Mouse (Mus musculus) embryonic facial prominence, embryonic 15.5 days (tissue): ENCODE data around the gene Btbd8. TPM values are rescaled to one million over a fixed set of nuclear protein-coding genes. Genes with fewer than 3 reads are reported as not detected.

Experiments
- ATAC-seq: fragments of 200-750 bp; cut with Nextera tagmentation; 2 replicates; pipeline ENCODE4 v1.8.0; 2017; ENCODE audit warnings: low read depth, moderate TSS enrichment; ENCODE audit not compliant: insufficient number of reproducible peaks, low FRiP score, low TSS enrichment
- H3K27ac ChIP-seq: fragments of 300-500 bp; sonication (generic); replicated peaks from 2 replicates; pipeline ENCODE4 v1.5.1; 2015; ENCODE audit warnings: mild to moderate bottlenecking, inconsistent platforms
- H3K27me3 ChIP-seq: fragments of 300-500 bp; sonication (generic); 2 replicates; pipeline ENCODE4 v1.6.1; 2015; ENCODE audit warnings: inconsistent platforms
- H3K36me3 ChIP-seq: fragments of 300-500 bp; sonication (generic); 2 replicates; pipeline ENCODE4 v1.6.1; 2015; ENCODE audit warnings: mild to moderate bottlenecking, inconsistent platforms
- H3K4me1 ChIP-seq: fragments of 300-500 bp; sonication (generic); 2 replicates; pipeline ENCODE4 v1.6.1; 2015; ENCODE audit warnings: inconsistent platforms
- H3K4me2 ChIP-seq: fragments of 300-500 bp; sonication (generic); replicated peaks from 2 replicates; pipeline ENCODE4 v1.6.1; 2015; ENCODE audit warnings: mild to moderate bottlenecking, inconsistent platforms
- H3K4me3 ChIP-seq: fragments of 300-500 bp; sonication (generic); replicated peaks from 2 replicates; pipeline ENCODE4 v1.5.1; 2015; ENCODE audit warnings: mild to moderate bottlenecking, inconsistent platforms
- H3K9ac ChIP-seq: fragments of 300-500 bp; sonication (generic); 2 replicates; pipeline ENCODE4 v1.6.1; 2015; ENCODE audit warnings: inconsistent platforms
- H3K9me3 ChIP-seq: fragments of 300-500 bp; sonication (generic); replicated peaks from 2 replicates; pipeline ENCODE4 v1.6.1; 2016; ENCODE audit warnings: inconsistent platforms
- WGBS: fragments of 180-500 bp; shearing (Covaris S2); methylation state at CpG from one replicate; pipeline ENCODE4 v1.1.7; 2015; 5-methylcytosine and 5-hydroxymethylcytosine counted together
- polyA plus RNA-seq: library from polyadenylated mRNA; unstranded; fragments of >200 nt; fragmentation: Nextera tagmentation; extraction: Ambion mirVana; gene quantifications from 2 replicates; pipeline ENCODE4 v1.2.1, GENCODE M21; 2015

Btbd8 gene
- polyA plus RNA-seq, 1 experiment from 2014 or later: 7.6 TPM

GRCm38 (mm10) chr5:107497519-107498501 lies 60.0 kb downstream of the Btbd8 start:
- no peaks in the 10 kb centered on the region for H3K9me3 ChIP-seq
- H3K27me3 ChIP-seq: no peaks in the 10 kb centered on the region
- H3K4me2 ChIP-seq: no peak overlapping the region
- H3K4me1 ChIP-seq: no peaks in the 10 kb centered on the region
- 68% methylated on average over 10 of the region's 10 CpGs for WGBS
- H3K4me3 ChIP-seq: no peak overlapping the region
- H3K27ac ChIP-seq: no peak overlapping the region
- no peak overlapping the region for H3K9ac ChIP-seq
- H3K36me3 ChIP-seq: no peaks in the 10 kb centered on the region
- ATAC-seq: no peak; the same call in 1 of the 2 replicates

GRCm38 (mm10) chr5:107498806-107499310 lies 61.1 kb downstream of the Btbd8 start:
- ATAC-seq: no peak
- H3K9ac ChIP-seq: no peak overlapping the region
- WGBS: 55% methylated on average over 5 of the region's 5 CpGs
- no peak overlapping the region for H3K4me3 ChIP-seq
- H3K4me1 ChIP-seq: no peaks in the 10 kb centered on the region
- no peaks in the 10 kb centered on the region for H3K9me3 ChIP-seq
- H3K27me3 ChIP-seq: no peaks in the 10 kb centered on the region
- no peak overlapping the region for H3K4me2 ChIP-seq
- H3K36me3 ChIP-seq: no peaks in the 10 kb centered on the region
- H3K27ac ChIP-seq: no peak overlapping the region

GRCm38 (mm10) chr5:107499891-107500535 lies 62.2 kb downstream of the Btbd8 start:
- Histone ChIP-seq H3K9me3 (no peaks in the 10 kb centered on the region), H3K27ac (no peak overlapping the region), H3K4me3 (no peak overlapping the region), H3K9ac (no peak overlapping the region), H3K36me3 (no peaks in the 10 kb centered on the region), H3K4me1 (no peaks in the 10 kb centered on the region), H3K27me3 (no peaks in the 10 kb centered on the region), H3K4me2 (no peak overlapping the region)
- 85% methylated on average over 5 of the region's 5 CpGs for WGBS
- ATAC-seq: no peak

- H3K27ac ChIP-seq: no peak overlapping the region
- H3K4me1 ChIP-seq: no peaks in the 10 kb centered on the region
- H3K27me3 ChIP-seq: no peaks in the 10 kb centered on the region
- WGBS: 84% methylated on average over 1 of the region's 1 CpGs
- no peaks in the 10 kb centered on the region for H3K36me3 ChIP-seq
- no peak overlapping the region for H3K4me2 ChIP-seq
- no peaks in the 10 kb centered on the region for H3K9me3 ChIP-seq
- no peak overlapping the region for H3K4me3 ChIP-seq
- no peak for ATAC-seq
- no peak overlapping the region for H3K9ac ChIP-seq
Observed at GRCm38 (mm10) chr5:107500741-107501140, 62.9 kb downstream of the Btbd8 start.

GRCm38 (mm10) chr5:107507321-107507720 lies 69.5 kb downstream of the Btbd8 start, which contains the start of gene Gm42669:
Gm42669 (plus strand) TSS chr5:107507621.
- Histone ChIP-seq H3K36me3 (0 out of 2 replicates have a peak, but pooled peaks cover 7% of the 10 kb centered on the region), H3K27ac (no peak within 1 kb of the TSS), H3K4me2 (no peak within 1 kb of the TSS), H3K27me3 (no peaks in the 10 kb centered on the region), H3K9me3 (no peaks in the 10 kb centered on the region), H3K4me1 (no peaks in the 10 kb centered on the region), H3K4me3 (no peak within 1 kb of the TSS), H3K9ac (no peak within 1 kb of the TSS)
- 76% methylated on average over 4 of the region's 4 CpGs for WGBS
- ATAC-seq: no peak

GRCm38 (mm10) chr5:107510503-107510902 lies 72.7 kb downstream of the Btbd8 start:
- H3K4me2 ChIP-seq: no peak overlapping the region
- H3K4me1 ChIP-seq: no peaks in the 10 kb centered on the region
- H3K27me3 ChIP-seq: no peaks in the 10 kb centered on the region
- 84% methylated on average over 10 of the region's 10 CpGs for WGBS
- no peak for ATAC-seq
- no peak overlapping the region for H3K9ac ChIP-seq
- H3K4me3 ChIP-seq: no peak overlapping the region
- no peaks in the 10 kb centered on the region for H3K9me3 ChIP-seq
- no peak overlapping the region for H3K27ac ChIP-seq
- H3K36me3 ChIP-seq: 0 out of 2 replicates have a peak, but pooled peaks cover 7% of the 10 kb centered on the region

- Histone ChIP-seq H3K9me3 (no peaks in the 10 kb centered on the region), H3K27ac (no peak overlapping the region), H3K27me3 (no peaks in the 10 kb centered on the region), H3K4me3 (no peak overlapping the region), H3K9ac (no peak overlapping the region), H3K4me1 (no peaks in the 10 kb centered on the region), H3K4me2 (no peak overlapping the region), H3K36me3 (0 out of 2 replicates have a peak, but pooled peaks cover 7% of the 10 kb centered on the region)
- ATAC-seq: no peak
- WGBS: 58% methylated on average over 2 of the region's 2 CpGs
Observed at GRCm38 (mm10) chr5:107511326-107511725, 73.5 kb downstream of the Btbd8 start.

GRCm38 (mm10) chr5:107513583-107513982 lies 75.8 kb downstream of the Btbd8 start:
- ATAC-seq: no peak; the same call in 1 of the 2 replicates
- Histone ChIP-seq H3K27ac (no peak overlapping the region), H3K9me3 (no peaks in the 10 kb centered on the region), H3K36me3 (no peaks in the 10 kb centered on the region), H3K4me3 (no peak overlapping the region), H3K4me2 (no peak overlapping the region), H3K4me1 (no peaks in the 10 kb centered on the region), H3K9ac (no peak overlapping the region), H3K27me3 (no peaks in the 10 kb centered on the region)
- 39% methylated on average over 7 of the region's 7 CpGs for whole genome bisulfite sequencing

- no peak overlapping the region for H3K9ac ChIP-seq
- H3K4me1 ChIP-seq: no peaks in the 10 kb centered on the region
- no peak overlapping the region for H3K27ac ChIP-seq
- H3K9me3 ChIP-seq: no peaks in the 10 kb centered on the region
- no peak overlapping the region for H3K4me3 ChIP-seq
- no peaks in the 10 kb centered on the region for H3K27me3 ChIP-seq
- H3K4me2 ChIP-seq: no peak overlapping the region
- 93% methylated on average over 3 of the region's 3 CpGs for WGBS
- no peaks in the 10 kb centered on the region for H3K36me3 ChIP-seq
- ATAC-seq: no peak
Observed at GRCm38 (mm10) chr5:107515453-107515852, 77.7 kb downstream of the Btbd8 start.

GRCm38 (mm10) chr5:107516087-107516486 lies 78.3 kb downstream of the Btbd8 start:
- Histone ChIP-seq H3K9me3 (no peaks in the 10 kb centered on the region), H3K4me2 (no peak overlapping the region), H3K9ac (no peak overlapping the region), H3K4me1 (no peaks in the 10 kb centered on the region), H3K4me3 (no peak overlapping the region), H3K27me3 (no peaks in the 10 kb centered on the region), H3K36me3 (no peaks in the 10 kb centered on the region), H3K27ac (no peak overlapping the region)
- no peak for ATAC-seq
- 95% methylated on average over 1 of the region's 1 CpGs for WGBS

- Histone ChIP-seq H3K4me2 (no peak overlapping the region), H3K4me3 (no peak overlapping the region), H3K4me1 (no peaks in the 10 kb centered on the region), H3K9me3 (no peaks in the 10 kb centered on the region), H3K9ac (no peak overlapping the region), H3K27me3 (no peaks in the 10 kb centered on the region), H3K27ac (no peak overlapping the region), H3K36me3 (no peaks in the 10 kb centered on the region)
- WGBS: 92% methylated on average over 4 of the region's 4 CpGs
- no peak for ATAC-seq
Observed at GRCm38 (mm10) chr5:107518602-107519001, 80.8 kb downstream of the Btbd8 start.
